Mouse (Mus musculus): Measurements from ENCODE around the gene Gm10800. TPM values are rescaled to one million over a fixed set of nuclear protein-coding genes. Genes with fewer than 3 reads are reported as not detected.

The Gm10800 gene
- polyA plus RNA-seq (2017; shearing (Covaris generic)): 1,000 to 10,000 TPM in 1 of 2 experiments, 100 to 1,000 TPM in 1; 333 to 1,119 TPM

GRCm38 (mm10) chr2:98667201-98667600 is at the start of gene Gm10800:
Gene Gm10800 (minus strand): TSS chr2:98667301.

GRCm38 (mm10) chr2:98661937-98662336 is 5.2 kb downstream of the Gm10800 start, which contains the start of gene Gm10801:
Gene Gm10801 (plus strand): TSS chr2:98662237.

Other genes with a start within 250 kb of the Gm10800 start
- 100 to 1,000 TPM in 1 of 2 experiments, 10 to 100 TPM in 1; 86.5 to 252 TPM for gene Gm10801, start 5.1 kb downstream of the Gm10800 start, polyA plus RNA-seq (2017; shearing (Covaris generic))